Mouse (Mus musculus) myocyte (in vitro differentiated cells): Measurements from ENCODE around the gene Gm28551.
"Not testable (repeated sequence)": the region's sequence is repeated elsewhere in the genome, so short reads cannot be mapped to it uniquely, and the experiment has no call there.

ENCODE experiments used
- MAX ChIP-seq: IDR thresholded peaks from one replicate; pipeline ENCODE4 v1.6.1; 2011; ENCODE audit warnings: low read depth, mild to moderate bottlenecking, control low read depth
- MYOD1 ChIP-seq, 3 experiments: IDR thresholded peaks; one replicate each; pipeline ENCODE4 v1.6.1; 2011; ENCODE audit warnings: control low read depth in 2 of 3, low read depth in 2 of 3, mild to moderate bottlenecking in 2 of 3, moderate library complexity in 1 of 3; ENCODE audit not compliant: insufficient read length in 2 of 3, control insufficient read depth in 1 of 3
- POLR2A ChIP-seq: IDR thresholded peaks from one replicate; pipeline ENCODE4 v1.6.1; 2011; ENCODE audit warnings: low read depth, mild to moderate bottlenecking, control low read depth, moderate library complexity; ENCODE audit not compliant: insufficient read length
- USF1 ChIP-seq: IDR thresholded peaks from one replicate; pipeline ENCODE4 v1.6.1; 2011; ENCODE audit warnings: low read depth, mild to moderate bottlenecking, control low read depth, moderate library complexity

GRCm38 (mm10) chr1:53393936-53394760 is 41.7 kb upstream of the Gm28551 start:
- not testable (repeated sequence) for TF ChIP-seq POLR2A; MYOD1 (IDR thresholded peaks at IDR 0.05; ENCODE audit: control insufficient read depth in 1 of 3, insufficient read length in 2 of 3, low read depth in 2 of 3); USF1; MAX
